Mouse (Mus musculus) MEL (cell line): ENCODE measurements at regions not wholly inside any gene's neighbourhood (a gene's known extent, or its start where the extent isn't known, plus 50 kb on each side); places are given as distances from the start of the nearest gene placed in this dataset.

Source experiments
- DNase-seq: peaks from one replicate; pipeline ENCODE4 v3.0.0; 2011; ENCODE audit warnings: low read depth, low spot score
- H3K27ac ChIP-seq: 2 replicates; pipeline ENCODE4 v1.5.1; 2012; ENCODE audit warnings: low read depth, mild to moderate bottlenecking, control low read depth, low read length, moderate library complexity; ENCODE audit not compliant: control insufficient read depth
- H3K27me3 ChIP-seq, 2 experiments: fragments of 150-350 bp in 1 of 2; sonication (generic) in 1 of 2; 2 replicates each; pipeline ENCODE4 v1.6.1; 2012; ENCODE audit warnings: low read length in 2 of 2, mild to moderate bottlenecking in 2 of 2, improper control_type of control experiment in 1 of 2, moderate library complexity in 1 of 2; ENCODE audit not compliant: insufficient read depth in 2 of 2, control insufficient read depth in 1 of 2
- H3K36me3 ChIP-seq, 2 experiments: 2 replicates each; pipeline ENCODE4 v1.6.1; 2012 to 2014; ENCODE audit warnings: low read length in 2 of 2, improper control_type of control experiment in 1 of 2, inconsistent platforms in 1 of 2, mild to moderate bottlenecking in 1 of 2; ENCODE audit not compliant: insufficient read depth in 2 of 2, control insufficient read depth in 1 of 2
- H3K4me1 ChIP-seq, 2 experiments: fragments of 150-350 bp in 1 of 2; sonication (generic) in 1 of 2; 2 replicates each; pipeline ENCODE4 v1.6.1; 2012; ENCODE audit warnings: low read length in 2 of 2, improper control_type of control experiment in 1 of 2, mild to moderate bottlenecking in 1 of 2; ENCODE audit not compliant: insufficient read depth in 2 of 2, control insufficient read depth in 1 of 2
- H3K4me3 ChIP-seq, 2 experiments: fragments of 150-350 bp in 1 of 2; sonication (generic) in 1 of 2; 2 replicates each; pipeline ENCODE4 v1.5.1; 2012; ENCODE audit warnings: low read depth in 2 of 2, low read length in 2 of 2, mild to moderate bottlenecking in 2 of 2, moderate library complexity in 2 of 2, control low read depth in 1 of 2, improper control_type of control experiment in 1 of 2; ENCODE audit not compliant: control insufficient read depth in 1 of 2, insufficient read depth in 1 of 2
- H3K79me2 ChIP-seq: 2 replicates; pipeline ENCODE4 v1.6.1; 2012; ENCODE audit warnings: mild to moderate bottlenecking, low read length, moderate library complexity; ENCODE audit not compliant: control insufficient read depth, poor library complexity, insufficient read depth
- H3K9ac ChIP-seq: 2 replicates; pipeline ENCODE4 v1.6.1; 2012; ENCODE audit warnings: low read depth, mild to moderate bottlenecking, control low read depth, low read length, moderate library complexity; ENCODE audit not compliant: control insufficient read depth, poor library complexity, severe bottlenecking
- H3K9me3 ChIP-seq: fragments of 150-350 bp; sonication (generic); replicated peaks from 2 replicates; pipeline ENCODE4 v1.6.1; 2012; ENCODE audit warnings: mild to moderate bottlenecking, low read length, improper control_type of control experiment, moderate library complexity; ENCODE audit not compliant: insufficient read depth
- CHD2 ChIP-seq: IDR thresholded peaks from 2 replicates; pipeline ENCODE4 v1.6.1; 2011; ENCODE audit warnings: low read length, improper control_type of control experiment
- CTCF ChIP-seq, 3 experiments: IDR thresholded peaks in 2 of 3; conservative IDR thresholded peaks in 1 of 3; 2 replicates each; pipeline ENCODE4 v1.5.1; 2011 to 2012; ENCODE audit warnings: low read length in 3 of 3, low read depth in 2 of 3, mild to moderate bottlenecking in 2 of 3, improper control_type of control experiment in 1 of 3, inconsistent platforms in 1 of 3, mixed read lengths in 1 of 3, moderate library complexity in 1 of 3; ENCODE audit not compliant: control insufficient read depth in 1 of 3, insufficient read depth in 1 of 3, poor library complexity in 1 of 3, severe bottlenecking in 1 of 3
- E2F4 ChIP-seq: IDR thresholded peaks from 2 replicates; pipeline ENCODE4 v1.6.1; 2011; ENCODE audit warnings: low read depth, low read length, improper control_type of control experiment, borderline replicate concordance
- EP300 ChIP-seq, 2 experiments: IDR thresholded peaks; 2 replicates each; pipeline ENCODE4 v1.6.1; 2011; ENCODE audit warnings: improper control_type of control experiment in 2 of 2, low read length in 2 of 2, low read depth in 1 of 2, mild to moderate bottlenecking in 1 of 2
- ETS1 ChIP-seq: IDR thresholded peaks from 2 replicates; pipeline ENCODE4 v1.6.1; 2012; ENCODE audit warnings: low read depth, mild to moderate bottlenecking, inconsistent platforms, low read length, improper control_type of control experiment, moderate library complexity
- GABPA ChIP-seq: IDR thresholded peaks from 2 replicates; pipeline ENCODE4 v1.6.1; 2012; ENCODE audit warnings: low read depth, mild to moderate bottlenecking, inconsistent platforms, low read length, improper control_type of control experiment, moderate library complexity
- JUND ChIP-seq: IDR thresholded peaks from 2 replicates; pipeline ENCODE4 v1.6.1; 2011; ENCODE audit warnings: low read depth, mild to moderate bottlenecking, improper control_type of control experiment, low read length
- MAX ChIP-seq: IDR thresholded peaks from 2 replicates; pipeline ENCODE4 v1.6.1; 2011; ENCODE audit warnings: low read length, improper control_type of control experiment
- MAZ ChIP-seq: IDR thresholded peaks from 2 replicates; pipeline ENCODE4 v1.6.1; 2012; ENCODE audit warnings: low read depth, mild to moderate bottlenecking, inconsistent platforms, low read length, improper control_type of control experiment
- MEF2A ChIP-seq: IDR thresholded peaks from 2 replicates; pipeline ENCODE4 v1.6.1; 2014; ENCODE audit warnings: low read depth, mild to moderate bottlenecking, inconsistent platforms, low read length, improper control_type of control experiment; ENCODE audit not compliant: poor library complexity, insufficient replicate concordance, severe bottlenecking; ENCODE audit errors: extremely low read depth
- MXI1 ChIP-seq: IDR thresholded peaks from 2 replicates; pipeline ENCODE4 v1.6.1; 2011; ENCODE audit warnings: mild to moderate bottlenecking, low read depth, low read length, improper control_type of control experiment
- MYB ChIP-seq: IDR thresholded peaks from 2 replicates; pipeline ENCODE4 v1.6.1; 2011; ENCODE audit warnings: mild to moderate bottlenecking, low read depth, low read length, improper control_type of control experiment
- MYC ChIP-seq: IDR thresholded peaks from 2 replicates; pipeline ENCODE4 v1.6.1; 2011; ENCODE audit warnings: low read depth, mild to moderate bottlenecking, low read length, improper control_type of control experiment, moderate library complexity
- NELFE ChIP-seq: IDR thresholded peaks from 2 replicates; pipeline ENCODE4 v1.6.1; 2011; ENCODE audit warnings: low read depth, low read length, improper control_type of control experiment
- POLR2AphosphoS2 ChIP-seq: IDR thresholded peaks from 2 replicates; pipeline ENCODE4 v1.6.1; 2011; ENCODE audit warnings: low read length, improper control_type of control experiment
- RCOR1 ChIP-seq: IDR thresholded peaks from 2 replicates; pipeline ENCODE4 v1.6.1; 2012; ENCODE audit warnings: low read depth, mild to moderate bottlenecking, inconsistent platforms, low read length, improper control_type of control experiment
- SIN3A ChIP-seq: IDR thresholded peaks from 2 replicates; pipeline ENCODE4 v1.6.1; 2012; ENCODE audit warnings: low read length, improper control_type of control experiment, inconsistent platforms
- SMC3 ChIP-seq: IDR thresholded peaks from 2 replicates; pipeline ENCODE4 v1.6.1; 2011; ENCODE audit warnings: low read depth, low read length, improper control_type of control experiment
- TAL1 ChIP-seq: IDR thresholded peaks from 2 replicates; pipeline ENCODE4 v1.6.1; 2012; ENCODE audit warnings: mild to moderate bottlenecking, inconsistent platforms, low read length, moderate library complexity, mixed read lengths
- TCF12 ChIP-seq: IDR thresholded peaks from 2 replicates; pipeline ENCODE4 v1.6.1; 2014; ENCODE audit warnings: low read depth, mild to moderate bottlenecking, inconsistent platforms, low read length, improper control_type of control experiment, moderate library complexity
- USF1 ChIP-seq: IDR thresholded peaks from 2 replicates; pipeline ENCODE4 v1.6.1; 2014; ENCODE audit warnings: low read depth, mild to moderate bottlenecking, inconsistent platforms, low read length, improper control_type of control experiment, moderate library complexity
- ZC3H11A ChIP-seq: IDR thresholded peaks from 2 replicates; pipeline ENCODE4 v1.6.1; 2012; ENCODE audit warnings: low read depth, mild to moderate bottlenecking, inconsistent platforms, low read length, improper control_type of control experiment
- ZMIZ1 ChIP-seq: IDR thresholded peaks from 2 replicates; pipeline ENCODE4 v1.6.1; 2012; ENCODE audit warnings: low read depth, mild to moderate bottlenecking, inconsistent platforms, low read length, improper control_type of control experiment, moderate library complexity
- ZNF384 ChIP-seq: IDR thresholded peaks from 2 replicates; pipeline ENCODE4 v1.6.1; 2012; ENCODE audit warnings: low read depth, mild to moderate bottlenecking, inconsistent platforms, low read length, improper control_type of control experiment

- H3K9ac ChIP-seq = no peak overlapping the region
- no peaks in the 10 kb centered on the region for H3K4me1 ChIP-seq
- no peaks in the 10 kb centered on the region for H3K27me3 ChIP-seq
- no peak overlapping the region for H3K4me3 ChIP-seq
- H3K79me2 ChIP-seq = no peaks in the 10 kb centered on the region
- DNase-seq = no peak
- no peak overlapping the region for H3K27ac ChIP-seq
- H3K36me3 ChIP-seq = no peaks in the 10 kb centered on the region
- no peak for TF ChIP-seq MEF2A
- TF ChIP-seq NELFE = no peak
- no peak for TF ChIP-seq SIN3A
- no peak for TF ChIP-seq MYC
- TF ChIP-seq MXI1 = no peak
- TF ChIP-seq CHD2 = no peak
- TF ChIP-seq E2F4 = no peak
- no peak for TF ChIP-seq POLR2AphosphoS2
- TF ChIP-seq EP300 (IDR thresholded peaks at IDR 0.05; ENCODE audit: low read depth in 1 of 2, low read length in 2 of 2) = no peak
- no peak for TF ChIP-seq ZC3H11A
- H3K9me3 ChIP-seq = no peaks in the 10 kb centered on the region
Observed at GRCm38 (mm10) chr1:88909864-88910573, 160.2 kb upstream of the Sh3bp4 start.

- Histone ChIP-seq H3K9ac (no peak overlapping the region), H3K27me3 (no peaks in the 10 kb centered on the region), H3K4me3 (no peak overlapping the region), H3K9me3 (no peaks in the 10 kb centered on the region), H3K27ac (no peak overlapping the region), H3K36me3 (no peaks in the 10 kb centered on the region), H3K4me1 (no peaks in the 10 kb centered on the region), H3K79me2 (no peaks in the 10 kb centered on the region)
- DNase-seq = no peak
- TF ChIP-seq TAL1 (no peak), JUND (no peak), SIN3A (no peak), SMC3 (no peak), GABPA (no peak), USF1 (no peak), CTCF (IDR thresholded peaks at IDR 0.05 in 2 of 3, conservative IDR thresholded peaks at IDR 0.05 in 1 of 3; ENCODE audit: control insufficient read depth in 1 of 3, insufficient read depth in 1 of 3, low read depth in 2 of 3, low read length in 3 of 3, poor library complexity in 1 of 3, severe bottlenecking in 1 of 3) (no peak), RCOR1 (no peak), MXI1 (no peak), MAZ (no peak), ZMIZ1 (no peak), MEF2A (no peak), MAX (no peak), ETS1 (no peak), ZNF384 (no peak), MYB (no peak), TCF12 (no peak), EP300 (IDR thresholded peaks at IDR 0.05; ENCODE audit: low read depth in 1 of 2, low read length in 2 of 2) (no peak)
Observed at GRCm38 (mm10) chr1:88911724-88912123, 158.5 kb upstream of the Sh3bp4 start.
